Mouse (Mus musculus) adrenal gland, adult 18-20 months (tissue): ENCODE data around the gene Fam57a. TPM values are rescaled to one million over a fixed set of nuclear protein-coding genes. Genes with fewer than 3 reads are reported as not detected.

Experiments
- DNase-seq, 2 experiments: peaks; one replicate each; pipeline ENCODE4 v3.0.0; 2021 to 2022; ENCODE audit warnings: low spot score in 2 of 2
- total RNA-seq, 2 experiments: library from RNA; stranded (reverse); gene quantifications; 1 replicate in 1 of 2; 2 replicates in 1 of 2; pipeline ENCODE4 v1.2.3; 2021

Fam57a gene
- total RNA-seq, 2 experiments from 2014 or later = 3.9 to 5.8 TPM

- DNase-seq = peak; percentile 91 to 93
Measured at GRCm38 (mm10) chr11:76242901-76243810, 63.7 kb downstream of the Fam57a start, which contains the start of the genes Mrm3 and Glod4. Gene Mrm3, plus strand, starts transcription at chr11:76243715. Gene Glod4, minus strand, starts transcription at chr11:76243725.

GRCm38 (mm10) chr11:76243811-76244546 is 64.5 kb downstream of the Fam57a start:
- DNase-seq = no peak

GRCm38 (mm10) chr11:76246439-76246838 is 67.0 kb downstream of the Fam57a start:
- DNase-seq = no peak

- no peak for DNase-seq
Measured at GRCm38 (mm10) chr11:76247239-76247638, 67.8 kb downstream of the Fam57a start.

- DNase-seq = no peak
Measured at GRCm38 (mm10) chr11:76252036-76252435, 72.6 kb downstream of the Fam57a start.

- peak; percentile 85 to 90 for DNase-seq
Measured at GRCm38 (mm10) chr11:76253145-76253917, 73.9 kb downstream of the Fam57a start.

GRCm38 (mm10) chr11:76253918-76254264 is 74.4 kb downstream of the Fam57a start:
- DNase-seq = no peak

GRCm38 (mm10) chr11:76255431-76256001 is 76.0 kb downstream of the Fam57a start:
- DNase-seq = no peak

- no peak for DNase-seq
Measured at GRCm38 (mm10) chr11:76256129-76256528, 76.7 kb downstream of the Fam57a start.

GRCm38 (mm10) chr11:76257386-76257785 is 77.9 kb downstream of the Fam57a start:
- no peak for DNase-seq

- DNase-seq = no peak
Measured at GRCm38 (mm10) chr11:76258511-76258910, 79.0 kb downstream of the Fam57a start.

GRCm38 (mm10) chr11:76260208-76261050 is 81.0 kb downstream of the Fam57a start:
- DNase-seq = no peak

- no peak for DNase-seq
Measured at GRCm38 (mm10) chr11:76261224-76261623, 81.8 kb downstream of the Fam57a start.

GRCm38 (mm10) chr11:76262611-76263351 is 83.3 kb downstream of the Fam57a start:
- no peak for DNase-seq

Other genes with a start within 250 kb of the Fam57a start
- 10 to 100 TPM; 15.0 to 17.0 TPM for gene Rph3al, start 241.2 kb upstream of the Fam57a start, total RNA-seq
- gene 1700016K19Rik, start 179.8 kb upstream of the Fam57a start, total RNA-seq = not detected
- gene Rflnb, start 151.9 kb upstream of the Fam57a start, total RNA-seq = 10 to 100 TPM; 14.2 to 27.1 TPM
- 10 to 100 TPM; 44.7 to 49.4 TPM for gene Vps53, start within 50 bp of the Fam57a start, total RNA-seq
- gene Dbil5, start 37.9 kb downstream of the Fam57a start, total RNA-seq = under 1 TPM in 1 of 2 experiments, not detected in 1; 0.60 TPM
- gene Gemin4, start 38.0 kb downstream of the Fam57a start, total RNA-seq = 1 to 10 TPM; 5.1 to 8.9 TPM
- gene Mrm3, start 64.0 kb downstream of the Fam57a start, total RNA-seq = 10 to 100 TPM; 19.2 to 21.2 TPM
- 100 to 1,000 TPM in 1 of 2 experiments, 10 to 100 TPM in 1; 75.0 to 108 TPM for gene Glod4, start 64.1 kb downstream of the Fam57a start, total RNA-seq
- 10 to 100 TPM; 20.4 to 34.1 TPM for gene Nxn, start 219.5 kb downstream of the Fam57a start, total RNA-seq
- 10 to 100 TPM; 35.7 to 51.2 TPM for gene Timm22, start 227.3 kb downstream of the Fam57a start, total RNA-seq